Mouse (Mus musculus): ENCODE results near the gene Plekhm3. TPM values are rescaled to one million over a fixed set of nuclear protein-coding genes. Genes with fewer than 3 reads are reported as not detected.
A peak's percentile ranks its signal among the peaks of the same experiment; 100 is the strongest.

Gene Plekhm3
- total and polyA plus RNA-seq, 3 experiments: 3.0 to 25.8 (median 8.0) TPM

GRCm38 (mm10) chr1:64906226-64906625, 50.4 kb downstream of the Plekhm3 start:
- no peak for TF ChIP-seq CTCF (IDR thresholded peaks at IDR 0.05; ENCODE audit: low read depth, low read length)
- TF ChIP-seq TAL1 (conservative IDR thresholded peaks at IDR 0.05; ENCODE audit: low read depth, low read length): peak; percentile 62
- ATAC-seq (ENCODE audit: extremely low read depth, insufficient number of reproducible peaks, low FRiP score, poor library complexity, severe bottlenecking) (peak; percentile 40), DNase-seq (ENCODE audit: low spot score) (peak; percentile 16)
- no peak overlapping the region for H3K4me3 ChIP-seq (ENCODE audit: low read depth, low read length)
- no peaks in the 10 kb centered on the region for H3K9me3 ChIP-seq (replicated peaks)
- no peaks in the 10 kb centered on the region for H3K27me3 ChIP-seq (ENCODE audit: insufficient read depth, low read length)
- H3K36me3 ChIP-seq (replicated peaks): no peaks in the 10 kb centered on the region
- peaks cover 23% of the 10 kb centered on the region for H3K4me1 ChIP-seq (ENCODE audit: insufficient read depth, low read depth, low read length)

- Histone ChIP-seq H3K9me3 (replicated peaks) (no peaks in the 10 kb centered on the region), H3K27me3 (ENCODE audit: insufficient read depth, low read length) (no peaks in the 10 kb centered on the region), H3K4me1 (ENCODE audit: insufficient read depth, low read depth, low read length) (peaks cover 23% of the 10 kb centered on the region), H3K36me3 (replicated peaks) (no peaks in the 10 kb centered on the region), H3K4me3 (ENCODE audit: low read depth, low read length) (no peak overlapping the region)
- no peak for DNase-seq (ENCODE audit: low spot score)
- no peak for ATAC-seq (ENCODE audit: extremely low read depth, insufficient number of reproducible peaks, low FRiP score, poor library complexity, severe bottlenecking)
- TF ChIP-seq CTCF (IDR thresholded peaks at IDR 0.05; ENCODE audit: low read depth, low read length): no peak
- TF ChIP-seq POLR2AphosphoS5 (IDR thresholded peaks at IDR 0.05; ENCODE audit: insufficient replicate concordance, low read depth, low read length): no peak
- no peak for TF ChIP-seq TAL1 (conservative IDR thresholded peaks at IDR 0.05; ENCODE audit: low read depth, low read length)
- TF ChIP-seq GATA2 (IDR thresholded peaks at IDR 0.05; ENCODE audit: borderline replicate concordance, low read depth, low read length): no peak
- no peak for TF ChIP-seq GATA1 (IDR thresholded peaks at IDR 0.05; ENCODE audit: borderline replicate concordance, low read length)
Observed at GRCm38 (mm10) chr1:64903415-64903814, 53.2 kb downstream of the Plekhm3 start.

GRCm38 (mm10) chr1:64902804-64903203, 53.8 kb downstream of the Plekhm3 start:
- TF ChIP-seq TAL1 (conservative IDR thresholded peaks at IDR 0.05; ENCODE audit: low read depth, low read length) (no peak), GATA1 (IDR thresholded peaks at IDR 0.05; ENCODE audit: borderline replicate concordance, low read length) (no peak), POLR2AphosphoS5 (IDR thresholded peaks at IDR 0.05; ENCODE audit: insufficient replicate concordance, low read depth, low read length) (no peak), GATA2 (IDR thresholded peaks at IDR 0.05; ENCODE audit: borderline replicate concordance, low read depth, low read length) (no peak), CTCF (IDR thresholded peaks at IDR 0.05; ENCODE audit: low read depth, low read length) (no peak)
- H3K4me1 ChIP-seq (ENCODE audit: insufficient read depth, low read depth, low read length): peaks cover 23% of the 10 kb centered on the region
- H3K27me3 ChIP-seq (ENCODE audit: insufficient read depth, low read length): no peaks in the 10 kb centered on the region
- H3K9me3 ChIP-seq (replicated peaks): no peaks in the 10 kb centered on the region
- ATAC-seq (ENCODE audit: extremely low read depth, insufficient number of reproducible peaks, low FRiP score, poor library complexity, severe bottlenecking) (no peak), DNase-seq (ENCODE audit: low spot score) (no peak)
- H3K4me3 ChIP-seq (ENCODE audit: low read depth, low read length): no peak overlapping the region
- H3K36me3 ChIP-seq (replicated peaks): no peaks in the 10 kb centered on the region

GRCm38 (mm10) chr1:64899763-64900162, 56.9 kb downstream of the Plekhm3 start:
- no peak overlapping the region for H3K4me3 ChIP-seq (ENCODE audit: low read depth, low read length)
- no peak for ATAC-seq (ENCODE audit: extremely low read depth, insufficient number of reproducible peaks, low FRiP score, poor library complexity, severe bottlenecking)
- H3K4me1 ChIP-seq (ENCODE audit: insufficient read depth, low read depth, low read length): no peaks in the 10 kb centered on the region
- DNase-seq (ENCODE audit: low spot score): no peak
- no peak for TF ChIP-seq TAL1 (conservative IDR thresholded peaks at IDR 0.05; ENCODE audit: low read depth, low read length)
- TF ChIP-seq GATA1 (IDR thresholded peaks at IDR 0.05; ENCODE audit: borderline replicate concordance, low read length): no peak
- no peak for TF ChIP-seq POLR2AphosphoS5 (IDR thresholded peaks at IDR 0.05; ENCODE audit: insufficient replicate concordance, low read depth, low read length)
- TF ChIP-seq GATA2 (IDR thresholded peaks at IDR 0.05; ENCODE audit: borderline replicate concordance, low read depth, low read length): no peak
- TF ChIP-seq CTCF (IDR thresholded peaks at IDR 0.05; ENCODE audit: low read depth, low read length): no peak
- H3K27me3 ChIP-seq (ENCODE audit: insufficient read depth, low read length): no peaks in the 10 kb centered on the region
- no peaks in the 10 kb centered on the region for H3K9me3 ChIP-seq (replicated peaks)
- no peaks in the 10 kb centered on the region for H3K36me3 ChIP-seq (replicated peaks)

GRCm38 (mm10) chr1:64897485-64897884, 59.1 kb downstream of the Plekhm3 start:
- DNase-seq (ENCODE audit: low spot score): no peak
- Histone ChIP-seq H3K4me3 (ENCODE audit: low read depth, low read length) (no peak overlapping the region), H3K9me3 (replicated peaks) (no peaks in the 10 kb centered on the region), H3K27me3 (ENCODE audit: insufficient read depth, low read length) (no peaks in the 10 kb centered on the region), H3K4me1 (ENCODE audit: insufficient read depth, low read depth, low read length) (no peaks in the 10 kb centered on the region), H3K36me3 (replicated peaks) (no peaks in the 10 kb centered on the region)
- no peak for ATAC-seq (ENCODE audit: extremely low read depth, insufficient number of reproducible peaks, low FRiP score, poor library complexity, severe bottlenecking)
- TF ChIP-seq GATA2 (IDR thresholded peaks at IDR 0.05; ENCODE audit: borderline replicate concordance, low read depth, low read length) (no peak), CTCF (IDR thresholded peaks at IDR 0.05; ENCODE audit: low read depth, low read length) (no peak), GATA1 (IDR thresholded peaks at IDR 0.05; ENCODE audit: borderline replicate concordance, low read length) (no peak), POLR2AphosphoS5 (IDR thresholded peaks at IDR 0.05; ENCODE audit: insufficient replicate concordance, low read depth, low read length) (no peak), TAL1 (conservative IDR thresholded peaks at IDR 0.05; ENCODE audit: low read depth, low read length) (no peak)

- H3K36me3 ChIP-seq (replicated peaks): peaks cover 6% of the 10 kb centered on the region
- no peak overlapping the region for H3K4me3 ChIP-seq (ENCODE audit: low read depth, low read length)
- no peaks in the 10 kb centered on the region for H3K27me3 ChIP-seq (ENCODE audit: insufficient read depth, low read length)
- ATAC-seq (ENCODE audit: extremely low read depth, insufficient number of reproducible peaks, low FRiP score, poor library complexity, severe bottlenecking) (no peak), DNase-seq (ENCODE audit: low spot score) (no peak)
- no peaks in the 10 kb centered on the region for H3K9me3 ChIP-seq (replicated peaks)
- TF ChIP-seq GATA1 (IDR thresholded peaks at IDR 0.05; ENCODE audit: borderline replicate concordance, low read length) (no peak), POLR2AphosphoS5 (IDR thresholded peaks at IDR 0.05; ENCODE audit: insufficient replicate concordance, low read depth, low read length) (no peak), TAL1 (conservative IDR thresholded peaks at IDR 0.05; ENCODE audit: low read depth, low read length) (no peak), GATA2 (IDR thresholded peaks at IDR 0.05; ENCODE audit: borderline replicate concordance, low read depth, low read length) (no peak), CTCF (IDR thresholded peaks at IDR 0.05; ENCODE audit: low read depth, low read length) (no peak)
- no peaks in the 10 kb centered on the region for H3K4me1 ChIP-seq (ENCODE audit: insufficient read depth, low read depth, low read length)
Observed at GRCm38 (mm10) chr1:64893806-64894205, 62.8 kb downstream of the Plekhm3 start.

GRCm38 (mm10) chr1:64891332-64891731, 65.3 kb downstream of the Plekhm3 start:
- no peaks in the 10 kb centered on the region for H3K4me1 ChIP-seq (ENCODE audit: insufficient read depth, low read depth, low read length)
- H3K9me3 ChIP-seq (replicated peaks): no peaks in the 10 kb centered on the region
- H3K27me3 ChIP-seq (ENCODE audit: insufficient read depth, low read length): no peaks in the 10 kb centered on the region
- ATAC-seq (ENCODE audit: extremely low read depth, insufficient number of reproducible peaks, low FRiP score, poor library complexity, severe bottlenecking) (no peak), DNase-seq (ENCODE audit: low spot score) (no peak)
- no peak overlapping the region for H3K4me3 ChIP-seq (ENCODE audit: low read depth, low read length)
- peaks cover 6% of the 10 kb centered on the region for H3K36me3 ChIP-seq (replicated peaks)
- no peak for TF ChIP-seq GATA1 (IDR thresholded peaks at IDR 0.05; ENCODE audit: borderline replicate concordance, low read length)
- TF ChIP-seq POLR2AphosphoS5 (IDR thresholded peaks at IDR 0.05; ENCODE audit: insufficient replicate concordance, low read depth, low read length): no peak

Data from G1E (cell line).